Mouse (Mus musculus) heart, embryonic 14.5 days (tissue): ENCODE measurements around the gene Phf24. TPM values are rescaled to one million over a fixed set of nuclear protein-coding genes. Genes with fewer than 3 reads are reported as not detected.

Experiments used
- ATAC-seq: fragments of 200-750 bp; cut with Nextera tagmentation; 2 replicates; pipeline ENCODE4 v1.8.0; 2017; ENCODE audit warnings: low read depth, moderate TSS enrichment; ENCODE audit not compliant: insufficient number of reproducible peaks, insufficient read depth, low FRiP score
- H3K27ac ChIP-seq, 2 experiments: fragments of 200-500 bp in 1 of 2; fragments of 300-500 bp in 1 of 2; sonication (generic) in 1 of 2; replicated peaks in 1 of 2; 2 replicates each; pipeline ENCODE4 v1.5.1; 2012 to 2014; ENCODE audit warnings: low read depth in 2 of 2, low read length in 2 of 2, control low read depth in 1 of 2, mild to moderate bottlenecking in 1 of 2, mixed read lengths in 1 of 2; ENCODE audit not compliant: control insufficient read depth in 1 of 2, insufficient read depth in 1 of 2
- H3K27me3 ChIP-seq: fragments of 300-500 bp; sonication (generic); 2 replicates; pipeline ENCODE4 v1.6.1; 2014; ENCODE audit warnings: mild to moderate bottlenecking, low read length, control low read depth; ENCODE audit not compliant: control insufficient read depth, insufficient read depth
- H3K36me3 ChIP-seq: fragments of 300-500 bp; sonication (generic); 2 replicates; pipeline ENCODE4 v1.6.1; 2014; ENCODE audit warnings: mild to moderate bottlenecking, control low read depth, low read length, mixed read lengths; ENCODE audit not compliant: control insufficient read depth, insufficient read depth
- H3K4me1 ChIP-seq, 2 experiments: fragments of 200-500 bp in 1 of 2; fragments of 300-500 bp in 1 of 2; sonication (generic) in 1 of 2; 2 replicates each; pipeline ENCODE4 v1.6.1; 2012 to 2014; ENCODE audit warnings: low read length in 2 of 2, control low read depth in 1 of 2, mixed read lengths in 1 of 2; ENCODE audit not compliant: control insufficient read depth in 2 of 2, insufficient read depth in 2 of 2
- H3K4me2 ChIP-seq: fragments of 300-500 bp; sonication (generic); 2 replicates; pipeline ENCODE4 v1.6.1; 2014; ENCODE audit warnings: mild to moderate bottlenecking, low read length
- H3K4me3 ChIP-seq, 2 experiments: fragments of 200-500 bp in 1 of 2; fragments of 300-500 bp in 1 of 2; sonication (generic) in 1 of 2; 2 replicates each; pipeline ENCODE4 v1.5.1; 2012 to 2014; ENCODE audit warnings: low read length in 2 of 2, mild to moderate bottlenecking in 2 of 2, control low read depth in 1 of 2, low read depth in 1 of 2, moderate library complexity in 1 of 2; ENCODE audit not compliant: control insufficient read depth in 1 of 2, insufficient read depth in 1 of 2
- H3K9ac ChIP-seq: fragments of 300-500 bp; sonication (generic); 2 replicates; pipeline ENCODE4 v1.6.1; 2014; ENCODE audit warnings: mild to moderate bottlenecking, low read length
- H3K9me3 ChIP-seq: fragments of 300-500 bp; sonication (generic); 2 replicates; pipeline ENCODE4 v1.6.1; 2016; ENCODE audit warnings: low read length, control low read depth; ENCODE audit not compliant: control insufficient read depth
- WGBS: fragments of 180-500 bp; shearing (Covaris S2); extraction: QIAGEN DNeasy Blood & Tissue Kit; methylation state at CpG from one replicate; pipeline ENCODE4 v1.1.7; 2014; 5-methylcytosine and 5-hydroxymethylcytosine counted together
- polyA plus RNA-seq: library from polyadenylated mRNA; unstranded; fragments of >200 nt; fragmentation: Nextera tagmentation; extraction: Ambion mirVana; gene quantifications from 2 replicates; pipeline ENCODE4 v1.2.1, GENCODE M21; 2014

The Phf24 gene
- polyA plus RNA-seq, 1 experiment from 2014 or later = 5.6 TPM

- Histone ChIP-seq H3K36me3 (peaks cover 33% of the 10 kb centered on the region), H3K4me1 (peaks cover 40 to 49% of the 10 kb centered on the region in 2 experiments), H3K4me2 (no peak overlapping the region), H3K9ac (no peak overlapping the region), H3K27me3 (no peaks in the 10 kb centered on the region), H3K9me3 (no peaks in the 10 kb centered on the region), H3K4me3 (no peak overlapping the region), H3K27ac (no peak overlapping the region)
- ATAC-seq = no peak
- 91% methylated on average over 17 of the region's 17 CpGs for WGBS
Observed at GRCm38 (mm10) chr4:42956581-42956980, 40.1 kb downstream of the Phf24 start.

GRCm38 (mm10) chr4:42957306-42957705 is 40.8 kb downstream of the Phf24 start:
- peak overlapping the region in 1 of 2 experiments; percentile 76; a peak in 2 of 4 replicates for H3K27ac ChIP-seq
- H3K4me2 ChIP-seq = no peak overlapping the region
- H3K9ac ChIP-seq = 0 out of 2 replicates have a peak overlapping the region, but pooled peaks have one; percentile 2
- WGBS = 80% methylated on average over 11 of the region's 11 CpGs
- no peaks in the 10 kb centered on the region for H3K27me3 ChIP-seq
- no peak overlapping the region for H3K4me3 ChIP-seq
- H3K36me3 ChIP-seq = peaks cover 33% of the 10 kb centered on the region
- no peak for ATAC-seq
- H3K9me3 ChIP-seq = no peaks in the 10 kb centered on the region
- peaks cover 33 to 42% of the 10 kb centered on the region in 2 experiments for H3K4me1 ChIP-seq

- peaks cover 33% of the 10 kb centered on the region for H3K36me3 ChIP-seq
- no peak for ATAC-seq
- H3K9ac ChIP-seq = peak overlapping the region; percentile 39; the same call in 1 of the 2 replicates
- H3K4me2 ChIP-seq = no peak overlapping the region
- 57% methylated on average over 8 of the region's 8 CpGs for WGBS
- H3K9me3 ChIP-seq = no peaks in the 10 kb centered on the region
- H3K27me3 ChIP-seq = no peaks in the 10 kb centered on the region
- peaks cover 26 to 35% of the 10 kb centered on the region in 2 experiments for H3K4me1 ChIP-seq
- H3K4me3 ChIP-seq = no peak overlapping the region
- peak overlapping the region in 1 of 2 experiments; percentile 76; a peak in 3 of 4 replicates for H3K27ac ChIP-seq
Observed at GRCm38 (mm10) chr4:42957979-42958378, 41.5 kb downstream of the Phf24 start.

GRCm38 (mm10) chr4:42958942-42959341 is 42.5 kb downstream of the Phf24 start:
- ATAC-seq = peak; percentile 58

GRCm38 (mm10) chr4:42959382-42959781 is 42.9 kb downstream of the Phf24 start:
- no peaks in the 10 kb centered on the region for H3K27me3 ChIP-seq
- H3K4me2 ChIP-seq = no peak overlapping the region
- ATAC-seq = 0 out of 2 replicates have a peak, but pooled peaks have one; percentile 27
- H3K4me1 ChIP-seq = peaks cover 20 to 27% of the 10 kb centered on the region in 2 experiments
- 50% methylated on average over 4 of the region's 4 CpGs for WGBS
- H3K27ac ChIP-seq = peak overlapping the region; percentile 76 to 77
- H3K4me3 ChIP-seq = no peak overlapping the region
- 0 out of 2 replicates have a peak overlapping the region, but pooled peaks have one; percentile 12 for H3K9ac ChIP-seq
- H3K9me3 ChIP-seq = no peaks in the 10 kb centered on the region
- H3K36me3 ChIP-seq = peaks cover 33% of the 10 kb centered on the region

More at GRCm38 (mm10) chr4:42958942-42959341, 42.5 kb downstream of the Phf24 start:
- H3K4me2 ChIP-seq = no peak overlapping the region
- H3K9ac ChIP-seq = 0 out of 2 replicates have a peak overlapping the region, but pooled peaks have one; percentile 12
- H3K27me3 ChIP-seq = no peaks in the 10 kb centered on the region
- no peak overlapping the region for H3K4me3 ChIP-seq
- peaks cover 20 to 31% of the 10 kb centered on the region in 2 experiments for H3K4me1 ChIP-seq
- peaks cover 33% of the 10 kb centered on the region for H3K36me3 ChIP-seq
- 26% methylated on average over 8 of the region's 8 CpGs for WGBS
- H3K27ac ChIP-seq = peak overlapping the region; percentile 76 to 77
- H3K9me3 ChIP-seq = no peaks in the 10 kb centered on the region

GRCm38 (mm10) chr4:42961592-42961991 is 45.1 kb downstream of the Phf24 start:
- Histone ChIP-seq H3K9me3 (no peaks in the 10 kb centered on the region), H3K4me2 (no peak overlapping the region), H3K4me3 (no peak overlapping the region), H3K9ac (no peak overlapping the region), H3K4me1 (peaks cover 15 to 30% of the 10 kb centered on the region in 2 experiments), H3K27ac (no peak overlapping the region), H3K27me3 (no peaks in the 10 kb centered on the region), H3K36me3 (peaks cover 17% of the 10 kb centered on the region)
- 28% methylated on average over 4 of the region's 4 CpGs for WGBS
- no peak for ATAC-seq

GRCm38 (mm10) chr4:42963480-42963879 is 47.0 kb downstream of the Phf24 start:
- Histone ChIP-seq H3K27ac (peak overlapping the region in 1 of 2 experiments; percentile 24; a peak in 1 of 4 replicates), H3K4me2 (no peak overlapping the region), H3K4me1 (peaks cover 15 to 25% of the 10 kb centered on the region in 2 experiments), H3K27me3 (no peaks in the 10 kb centered on the region), H3K9ac (no peak overlapping the region), H3K36me3 (no peaks in the 10 kb centered on the region), H3K4me3 (no peak overlapping the region), H3K9me3 (no peaks in the 10 kb centered on the region)
- 63% methylated on average over 2 of the region's 2 CpGs for WGBS
- no peak for ATAC-seq
